Mouse (Mus musculus): ENCODE data around the gene Creb3l1. TPM values are rescaled to one million over a fixed set of nuclear protein-coding genes. Genes with fewer than 3 reads are reported as not detected.
A peak's percentile ranks its signal among the peaks of the same experiment; 100 is the strongest.

Gene Creb3l1
- polyA plus RNA-seq, 1 experiment from 2014 or later = 0.96 TPM

DNA sequence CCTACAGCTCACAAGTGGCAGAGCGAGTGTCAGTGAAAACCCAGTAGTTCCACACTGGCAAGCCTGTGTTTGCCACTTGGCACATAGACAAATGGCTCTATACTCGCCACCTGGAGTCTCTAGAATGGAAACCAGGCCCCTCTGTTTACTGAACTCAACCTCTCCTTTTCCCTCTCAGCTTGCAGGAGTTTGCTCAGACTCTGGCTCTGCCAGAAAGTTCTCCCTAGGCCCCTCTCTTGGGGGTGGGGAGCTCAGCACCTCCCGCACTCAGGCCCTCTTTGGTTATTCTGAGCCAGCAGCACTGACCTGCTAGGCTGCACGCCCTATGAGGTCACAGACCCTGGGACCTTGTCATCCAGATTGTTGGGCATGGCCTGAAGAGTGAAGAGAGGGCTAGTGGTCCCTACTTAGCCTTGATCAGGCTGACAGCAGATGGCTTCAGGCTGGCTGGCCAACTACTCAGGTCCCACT, 69.1 kb downstream of the Creb3l1 start:
- H3K4me1 ChIP-seq = peaks cover 41% of the 10 kb centered on the region
- H3K27ac ChIP-seq (replicated peaks) = no peak overlapping the region

DNA sequence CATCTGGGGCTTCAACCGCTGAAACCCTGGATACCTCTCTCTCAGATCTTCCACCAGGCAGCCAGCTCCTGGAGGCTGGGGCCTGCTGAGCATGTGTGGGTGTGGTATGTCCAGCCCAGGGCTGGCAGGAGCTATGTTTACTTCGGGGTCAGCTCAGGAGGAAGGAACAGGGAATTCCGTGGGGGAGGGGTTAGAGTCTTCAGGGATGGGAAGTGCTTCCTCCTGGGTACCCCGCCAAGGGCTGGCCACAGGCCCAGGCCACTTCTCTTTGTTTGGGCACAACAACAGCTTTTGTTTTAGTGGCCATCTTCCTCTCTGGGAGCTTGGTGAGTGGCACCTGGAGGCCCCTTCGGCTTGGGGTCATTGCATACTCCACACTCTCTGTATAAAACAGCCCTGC, 70.5 kb downstream of the Creb3l1 start:
- H3K4me1 ChIP-seq = peaks cover 42% of the 10 kb centered on the region
- H3K4me3 ChIP-seq = no peak overlapping the region
- 29% methylated on average over 5 of the region's 5 CpGs for WGBS

More for the DNA sequence above, 69.1 kb downstream of the Creb3l1 start:
- Histone ChIP-seq H3K4me3 (no peak overlapping the region), H3K36me3 (0 out of 2 replicates have a peak, but pooled peaks cover 3% of the 10 kb centered on the region), H3K9me3 (replicated peaks) (no peaks in the 10 kb centered on the region), H3K27me3 (ENCODE audit: low read depth, poor library complexity, severe bottlenecking) (no peaks in the 10 kb centered on the region)
- DNase-seq (ENCODE audit: low spot score) = no peak
- 92% methylated on average over 4 of the region's 4 CpGs for WGBS

GRCm38 (mm10) chr2:91950275-91951085, 73.8 kb downstream of the Creb3l1 start:
- Histone ChIP-seq H3K9me3 (replicated peaks) (no peaks in the 10 kb centered on the region), H3K27me3 (ENCODE audit: low read depth, poor library complexity, severe bottlenecking) (no peaks in the 10 kb centered on the region), H3K4me1 (peaks cover 61% of the 10 kb centered on the region), H3K27ac (replicated peaks) (peak overlapping the region; percentile 79), H3K4me3 (peak overlapping the region; percentile 30), H3K36me3 (0 out of 2 replicates have a peak, but pooled peaks cover 2% of the 10 kb centered on the region)
- DNase-seq (ENCODE audit: low spot score) = peak; percentile 41
- 20% methylated on average over 15 of the region's 15 CpGs for WGBS

More for the DNA sequence above, 70.5 kb downstream of the Creb3l1 start:
- 0 out of 2 replicates have a peak, but pooled peaks cover 3% of the 10 kb centered on the region for H3K36me3 ChIP-seq
- no peaks in the 10 kb centered on the region for H3K27me3 ChIP-seq (ENCODE audit: low read depth, poor library complexity, severe bottlenecking)
- DNase-seq (ENCODE audit: low spot score) = no peak
- H3K27ac ChIP-seq (replicated peaks) = 0 out of 2 replicates have a peak overlapping the region, but pooled peaks have one; percentile 18
- no peaks in the 10 kb centered on the region for H3K9me3 ChIP-seq (replicated peaks)

- peak overlapping the region; percentile 30 for H3K4me3 ChIP-seq
- H3K36me3 ChIP-seq = 0 out of 2 replicates have a peak, but pooled peaks cover 6% of the 10 kb centered on the region
- WGBS = 81% methylated on average over 17 of the region's 17 CpGs
- H3K27me3 ChIP-seq (ENCODE audit: low read depth, poor library complexity, severe bottlenecking) = no peaks in the 10 kb centered on the region
- peak overlapping the region; percentile 79 for H3K27ac ChIP-seq (replicated peaks)
- peaks cover 65% of the 10 kb centered on the region for H3K4me1 ChIP-seq
- no peak for DNase-seq (ENCODE audit: low spot score)
- no peaks in the 10 kb centered on the region for H3K9me3 ChIP-seq (replicated peaks)
Observed at GRCm38 (mm10) chr2:91949411-91950274, 74.7 kb downstream of the Creb3l1 start.

- DNase-seq (ENCODE audit: low spot score) = no peak
- H3K4me3 ChIP-seq = no peak overlapping the region
- H3K27me3 ChIP-seq (ENCODE audit: low read depth, poor library complexity, severe bottlenecking) = no peaks in the 10 kb centered on the region
- H3K9me3 ChIP-seq (replicated peaks) = no peaks in the 10 kb centered on the region
- 88% methylated on average over 3 of the region's 3 CpGs for WGBS
- H3K27ac ChIP-seq (replicated peaks) = peak overlapping the region; percentile 79
- 0 out of 2 replicates have a peak, but pooled peaks cover 6% of the 10 kb centered on the region for H3K36me3 ChIP-seq
- peaks cover 67% of the 10 kb centered on the region for H3K4me1 ChIP-seq
Observed at GRCm38 (mm10) chr2:91948792-91949241, 75.5 kb downstream of the Creb3l1 start.

DNA sequence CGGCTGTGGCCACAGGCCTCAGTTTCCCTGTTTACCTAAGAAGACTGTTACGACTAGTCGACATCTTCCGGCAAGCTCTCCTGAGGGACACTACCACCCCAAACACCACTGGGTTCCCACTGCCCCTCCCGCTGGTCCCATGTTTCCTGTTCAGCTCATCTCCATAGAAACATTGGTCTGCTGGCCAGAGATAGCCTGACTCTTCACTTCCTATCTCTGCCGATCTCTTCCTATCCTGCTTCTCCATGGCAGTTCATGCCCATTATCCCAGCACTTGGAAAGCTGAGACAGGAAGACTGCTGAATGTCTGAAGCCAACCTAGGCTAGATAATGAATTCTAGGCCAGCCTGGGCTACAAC, 76.2 kb downstream of the Creb3l1 start:
- H3K27me3 ChIP-seq (ENCODE audit: low read depth, poor library complexity, severe bottlenecking) = no peaks in the 10 kb centered on the region
- 0 out of 2 replicates have a peak, but pooled peaks cover 6% of the 10 kb centered on the region for H3K36me3 ChIP-seq
- no peaks in the 10 kb centered on the region for H3K9me3 ChIP-seq (replicated peaks)
- peak overlapping the region; percentile 24; the same call in 1 of the 2 replicates for H3K4me3 ChIP-seq
- 76% methylated on average over 6 of the region's 6 CpGs for WGBS
- DNase-seq (ENCODE audit: low spot score) = no peak
- H3K27ac ChIP-seq (replicated peaks) = peak overlapping the region; percentile 79
- H3K4me1 ChIP-seq = peaks cover 64% of the 10 kb centered on the region

GRCm38 (mm10) chr2:91947397-91948150, 76.7 kb downstream of the Creb3l1 start:
- H3K4me1 ChIP-seq = peaks cover 64% of the 10 kb centered on the region
- peaks cover 6% of the 10 kb centered on the region; the same call in 1 of the 2 replicates for H3K36me3 ChIP-seq
- no peaks in the 10 kb centered on the region for H3K9me3 ChIP-seq (replicated peaks)
- peak overlapping the region; percentile 79 for H3K27ac ChIP-seq (replicated peaks)
- H3K27me3 ChIP-seq (ENCODE audit: low read depth, poor library complexity, severe bottlenecking) = no peaks in the 10 kb centered on the region
- DNase-seq (ENCODE audit: low spot score) = no peak
- 57% methylated on average over 11 of the region's 11 CpGs for WGBS
- peak overlapping the region; percentile 24; the same call in 1 of the 2 replicates for H3K4me3 ChIP-seq

GRCm38 (mm10) chr2:91946836-91947235, 77.5 kb downstream of the Creb3l1 start:
- peaks cover 69% of the 10 kb centered on the region for H3K4me1 ChIP-seq
- H3K4me3 ChIP-seq = no peak overlapping the region
- DNase-seq (ENCODE audit: low spot score) = no peak
- peaks cover 12% of the 10 kb centered on the region for H3K36me3 ChIP-seq
- H3K27ac ChIP-seq (replicated peaks) = peak overlapping the region; percentile 79
- no peaks in the 10 kb centered on the region for H3K9me3 ChIP-seq (replicated peaks)
- 80% methylated on average over 6 of the region's 6 CpGs for WGBS
- H3K27me3 ChIP-seq (ENCODE audit: low read depth, poor library complexity, severe bottlenecking) = no peaks in the 10 kb centered on the region

GRCm38 (mm10) chr2:91945483-91945882, 78.8 kb downstream of the Creb3l1 start, which contains the start of gene Gm9821:
Gene Gm9821 (plus strand): TSS chr2:91945703.
- peak within 1 kb of the TSS; percentile 19; the same call in 1 of the 2 replicates for H3K27ac ChIP-seq (replicated peaks)
- peaks cover 16% of the 10 kb centered on the region for H3K36me3 ChIP-seq
- H3K9me3 ChIP-seq (replicated peaks) = no peaks in the 10 kb centered on the region
- no peak within 1 kb of the TSS for H3K4me3 ChIP-seq
- WGBS = 87% methylated on average over 18 of the region's 18 CpGs
- peaks cover 65% of the 10 kb centered on the region for H3K4me1 ChIP-seq
- no peak for DNase-seq (ENCODE audit: low spot score)
- no peaks in the 10 kb centered on the region for H3K27me3 ChIP-seq (ENCODE audit: low read depth, poor library complexity, severe bottlenecking)

DNA sequence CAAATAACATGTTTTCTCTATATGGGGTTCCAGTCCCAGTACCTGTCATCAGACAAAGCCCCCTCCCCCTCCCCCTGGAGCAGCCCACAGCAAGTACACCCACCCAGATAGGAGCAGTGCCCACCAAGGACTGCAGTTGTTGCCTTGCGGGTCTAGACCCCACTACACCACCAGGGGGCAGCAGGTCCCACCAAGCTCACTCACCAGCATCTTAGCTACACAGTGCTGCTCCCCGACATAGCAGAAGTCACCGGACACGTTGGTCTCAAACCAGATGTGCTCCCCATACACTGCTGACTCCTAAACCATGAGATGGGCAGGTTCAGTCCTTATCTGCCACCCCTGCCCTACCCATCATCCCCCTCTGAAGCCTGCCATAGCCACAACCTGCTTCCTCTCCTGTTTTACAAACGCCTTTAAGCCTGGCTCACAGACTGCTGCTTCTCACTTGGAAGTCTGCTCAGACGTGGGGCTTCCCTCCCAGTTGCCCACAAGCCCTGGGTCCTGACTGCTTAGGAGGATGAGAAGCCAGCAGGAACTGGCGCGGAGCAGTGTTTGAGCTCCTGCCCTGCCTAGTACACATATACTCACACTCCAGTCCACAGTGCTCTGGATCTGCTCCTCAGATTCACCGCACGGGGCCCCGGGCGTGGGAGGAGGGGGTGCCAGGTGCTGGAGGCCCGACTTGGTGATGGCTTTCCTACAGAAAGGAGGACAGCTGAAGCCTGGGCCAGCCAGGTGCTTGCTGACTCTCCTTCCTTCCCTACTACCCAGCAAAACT, 79.9 kb downstream of the Creb3l1 start:
- Histone ChIP-seq H3K9me3 (replicated peaks) (no peaks in the 10 kb centered on the region), H3K4me1 (peaks cover 63% of the 10 kb centered on the region), H3K27ac (replicated peaks) (peak overlapping the region; percentile 19; the same call in 1 of the 2 replicates), H3K4me3 (no peak overlapping the region), H3K36me3 (peaks cover 27% of the 10 kb centered on the region), H3K27me3 (ENCODE audit: low read depth, poor library complexity, severe bottlenecking) (no peaks in the 10 kb centered on the region)
- peak; percentile 80 for DNase-seq (ENCODE audit: low spot score)
- WGBS = 48% methylated on average over 13 of the region's 13 CpGs

DNA sequence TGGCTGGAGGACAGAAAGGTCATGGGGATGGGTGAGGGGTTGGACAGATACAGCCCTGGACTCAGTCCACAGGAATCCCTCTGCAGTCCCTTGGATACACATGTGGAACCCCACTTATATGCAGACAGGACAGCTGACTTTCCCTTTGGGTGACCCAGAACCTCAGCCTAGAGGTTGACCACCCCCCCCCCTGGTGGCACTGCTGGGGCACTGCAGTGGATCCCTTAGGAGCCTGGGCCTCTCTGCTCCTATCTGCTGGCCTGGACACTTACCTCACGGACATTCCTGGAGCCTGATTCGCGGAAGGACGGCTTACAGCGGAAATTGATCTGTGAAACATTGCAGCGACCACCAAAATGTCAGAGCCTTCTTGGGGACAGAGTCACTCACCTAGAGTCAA, 81.9 kb downstream of the Creb3l1 start:
- Histone ChIP-seq H3K4me3 (no peak overlapping the region), H3K27ac (replicated peaks) (no peak overlapping the region; the same call in 1 of the 2 replicates), H3K36me3 (peaks cover 47% of the 10 kb centered on the region), H3K9me3 (replicated peaks) (no peaks in the 10 kb centered on the region), H3K27me3 (ENCODE audit: low read depth, poor library complexity, severe bottlenecking) (no peaks in the 10 kb centered on the region), H3K4me1 (peaks cover 45% of the 10 kb centered on the region)
- WGBS = 78% methylated on average over 6 of the region's 6 CpGs
- no peak for DNase-seq (ENCODE audit: low spot score)
